Mouse (Mus musculus): Measurements from ENCODE around the gene Hsd17b3. TPM values are rescaled to one million over a fixed set of nuclear protein-coding genes. Genes with fewer than 3 reads are reported as not detected.
A peak's percentile ranks its signal among the peaks of the same experiment; 100 is the strongest.

Gene Hsd17b3
- total RNA-seq (2021): not detected
- long read RNA-seq, experiment 1: 0 reads
- long read RNA-seq, experiment 2: 0 reads

DNA sequence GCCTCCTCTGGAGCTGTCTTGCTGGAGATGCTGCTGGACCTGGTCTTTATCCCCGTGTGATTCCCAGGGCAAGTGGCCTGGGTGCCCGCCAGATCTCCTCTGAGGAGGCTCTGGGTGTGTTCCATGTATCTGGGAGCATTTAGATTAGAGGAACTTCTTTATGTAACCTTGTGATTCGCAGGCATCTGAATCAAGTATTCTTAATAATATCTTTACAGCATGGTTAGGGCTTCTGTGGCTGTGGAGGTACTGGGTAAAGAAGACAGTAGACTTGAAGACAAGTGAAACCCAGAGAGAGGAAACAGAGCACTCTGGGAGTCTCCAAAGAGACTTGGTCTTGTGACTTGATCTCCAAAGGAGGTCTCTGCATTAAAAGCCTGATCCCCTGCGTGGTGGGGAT is at the start of gene Hsd17b3:
Hsd17b3 (minus strand) TSS at position 101 of the 400 bp plus-strand sequence.
- no peak for DNase-seq (ENCODE audit: low spot score in 2 of 2)
- intact Hi-C loops (cut with DNase I): loop anchor here (5.0 kb wide), 1 partner anchor 52 kb away; no protein-coding TSS in a partner anchor

GRCm38 (mm10) chr13:64129616-64130375 is 40.8 kb upstream of the Hsd17b3 start:
- intact Hi-C loops (cut with DNase I): no loop called here
- peak; percentile 18 to 25 for DNase-seq (ENCODE audit: low spot score in 2 of 2)

DNA sequence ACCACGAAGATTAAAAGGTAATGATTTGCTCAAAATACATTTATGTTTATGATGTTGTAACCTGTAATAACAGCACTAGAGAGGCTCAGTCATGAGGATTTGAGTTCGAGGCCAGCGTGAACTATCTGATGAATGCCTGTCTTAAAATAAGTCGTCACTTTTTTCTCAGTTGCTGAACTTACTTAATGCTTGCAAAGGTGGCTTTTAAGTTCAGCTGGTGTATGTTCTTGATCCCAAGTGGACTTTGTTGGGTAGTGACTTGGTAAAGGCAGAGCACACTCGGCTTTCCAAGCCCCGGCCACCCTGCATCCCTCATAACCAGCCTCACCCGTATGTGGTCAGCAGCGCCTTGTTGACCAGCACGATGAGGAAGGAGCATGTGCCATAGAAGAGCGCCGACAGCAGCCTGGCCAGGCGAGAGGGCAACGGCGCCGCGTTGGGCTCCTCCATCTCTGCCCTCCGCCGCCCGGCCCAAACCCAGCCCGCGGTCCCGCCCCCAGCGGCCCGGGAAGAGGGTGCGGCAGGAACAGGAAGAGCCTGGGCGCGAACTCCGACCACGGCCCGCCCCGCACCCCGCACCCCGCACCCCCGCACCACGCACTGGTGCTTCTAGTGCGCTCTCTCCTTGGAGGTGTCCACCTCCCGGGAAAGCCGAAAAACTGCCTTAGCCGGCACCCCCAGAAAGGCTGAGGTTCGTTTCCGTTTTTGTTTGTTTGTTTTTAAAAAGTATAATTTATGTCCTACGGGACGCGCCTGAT is 40.0 kb upstream of the Hsd17b3 start, which contains the start of gene Slc35d2:
Slc35d2 (minus strand) TSS at position 511 of the 758 bp plus-strand sequence.
- DNase-seq (ENCODE audit: low spot score in 2 of 2): no peak
- intact Hi-C loops (cut with DNase I): no loop called here

DNA sequence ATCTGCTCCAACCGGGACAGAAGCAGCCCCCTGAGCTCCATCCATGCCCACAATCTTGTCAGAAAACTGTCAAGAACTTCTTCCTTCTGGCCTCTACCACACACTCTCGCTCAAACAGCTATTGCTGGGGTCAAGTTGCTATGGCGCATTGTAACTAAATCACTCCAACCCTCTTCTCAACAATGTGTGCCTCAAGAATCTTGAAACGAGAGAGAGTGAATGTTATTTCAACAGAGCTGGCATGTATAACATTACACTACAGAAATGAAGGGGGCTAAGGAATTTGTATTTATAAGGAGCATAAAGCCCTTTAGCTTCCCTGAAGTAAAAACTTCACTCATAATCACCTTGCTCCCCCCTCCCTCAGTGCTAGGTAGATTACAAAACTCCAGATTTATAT is 37.3 kb upstream of the Hsd17b3 start:
- intact Hi-C loops (cut with DNase I): no loop called here
- no peak for DNase-seq (ENCODE audit: low spot score in 2 of 2)

DNA sequence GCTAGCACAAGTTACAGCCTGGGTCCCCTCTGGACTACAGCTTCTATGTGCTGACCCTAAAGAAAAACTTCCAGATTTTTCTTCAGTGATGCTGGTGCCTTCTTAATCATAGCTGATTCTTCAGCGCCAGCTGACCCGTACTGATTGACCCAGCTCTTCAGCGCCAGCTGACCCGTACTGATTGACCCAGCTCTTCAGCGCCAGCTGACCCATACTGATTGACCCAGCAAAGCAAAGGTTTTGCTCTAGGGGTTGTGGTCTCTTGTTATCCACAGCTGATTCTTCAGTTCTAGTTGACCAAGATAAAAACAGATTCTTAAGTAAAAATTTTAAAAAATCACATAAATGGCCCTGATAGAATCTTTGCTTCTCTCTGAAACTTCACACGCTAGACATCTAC is 35.9 kb upstream of the Hsd17b3 start:
- intact Hi-C loops (cut with DNase I): no loop called here

GRCm38 (mm10) chr13:64123491-64124188 is 34.6 kb upstream of the Hsd17b3 start:
- DNase-seq (ENCODE audit: low spot score in 2 of 2): no peak
- intact Hi-C loops (cut with DNase I): no loop called here

More for the DNA sequence above, 35.9 kb upstream of the Hsd17b3 start:
- DNase-seq (ENCODE audit: low spot score in 2 of 2): no peak

GRCm38 (mm10) chr13:64120760-64121159 is 31.7 kb upstream of the Hsd17b3 start:
- DNase-seq (ENCODE audit: low spot score in 2 of 2): no peak
- intact Hi-C loops (cut with DNase I): no loop called here

DNA sequence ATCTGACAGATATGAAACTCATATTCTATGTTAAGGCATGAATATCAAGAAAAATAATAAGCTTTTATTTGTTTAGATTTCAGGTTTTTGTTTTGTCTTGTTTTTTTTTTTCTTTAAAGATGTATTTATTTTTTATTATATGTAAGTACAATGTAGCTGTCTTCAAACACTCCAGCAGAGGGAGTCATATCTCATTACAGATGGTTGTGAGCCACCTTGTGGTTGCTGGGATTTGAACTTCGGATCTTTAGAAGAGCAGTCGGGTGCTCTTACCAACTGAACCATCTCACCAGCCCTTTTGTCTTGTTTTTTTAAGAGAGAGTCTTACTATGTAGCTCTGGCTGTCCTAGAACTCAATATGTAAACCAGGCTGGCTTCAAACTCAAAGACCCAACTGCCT is 28.4 kb upstream of the Hsd17b3 start:
- DNase-seq (ENCODE audit: low spot score in 2 of 2): no peak
- intact Hi-C loops (cut with DNase I): no loop called here

GRCm38 (mm10) chr13:64110421-64110820 is 21.4 kb upstream of the Hsd17b3 start:
- DNase-seq (ENCODE audit: low spot score in 2 of 2): no peak
- intact Hi-C loops (cut with DNase I): no loop called here

- intact Hi-C loops (cut with DNase I): no loop called here
- no peak for DNase-seq (ENCODE audit: low spot score in 2 of 2)
Observed at GRCm38 (mm10) chr13:64108381-64108850, 19.4 kb upstream of the Hsd17b3 start.

DNA sequence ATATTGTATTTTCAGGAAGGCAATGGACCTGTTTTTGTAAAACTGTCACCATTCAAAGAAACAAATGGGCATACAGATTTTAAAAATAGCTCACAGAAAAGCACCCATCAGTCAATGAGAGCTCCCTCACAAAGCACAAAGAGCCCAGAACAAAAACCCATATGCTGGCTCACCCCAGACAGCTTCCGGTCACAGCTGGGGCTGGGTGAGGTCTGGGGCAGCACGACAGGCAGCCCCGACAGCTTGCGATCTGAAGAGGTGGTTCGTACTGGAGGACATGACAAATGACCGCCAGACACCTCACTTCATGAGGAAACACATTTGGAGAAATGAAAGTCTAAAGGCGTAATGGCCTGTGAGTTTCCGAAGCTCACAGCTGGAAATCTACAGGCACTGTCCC is 18.5 kb upstream of the Hsd17b3 start:
- intact Hi-C loops (cut with DNase I): no loop called here

GRCm38 (mm10) chr13:64107105-64107504 is 18.1 kb upstream of the Hsd17b3 start:
- intact Hi-C loops (cut with DNase I): no loop called here
- no peak for DNase-seq (ENCODE audit: low spot score in 2 of 2)

More for the DNA sequence above, 18.5 kb upstream of the Hsd17b3 start:
- no peak for DNase-seq (ENCODE audit: low spot score in 2 of 2)

- DNase-seq (ENCODE audit: low spot score in 2 of 2): no peak
Observed at GRCm38 (mm10) chr13:64105690-64106089, 16.7 kb upstream of the Hsd17b3 start.

GRCm38 (mm10) chr13:64100186-64100585 is 11.2 kb upstream of the Hsd17b3 start:
- intact Hi-C loops (cut with DNase I): loop anchor here (5.0 kb wide), 1 partner anchor 207 kb away; no protein-coding TSS in a partner anchor

More at GRCm38 (mm10) chr13:64105690-64106089, 16.7 kb upstream of the Hsd17b3 start:
- intact Hi-C loops (cut with DNase I): no loop called here

GRCm38 (mm10) chr13:64098992-64099391 is 10.0 kb upstream of the Hsd17b3 start:
- DNase-seq (ENCODE audit: low spot score in 2 of 2): peak; percentile 20 to 32
- intact Hi-C loops (cut with DNase I): no loop called here

More at GRCm38 (mm10) chr13:64100186-64100585, 11.2 kb upstream of the Hsd17b3 start:
- DNase-seq (ENCODE audit: low spot score in 2 of 2): peak; percentile 25 to 47

GRCm38 (mm10) chr13:64093341-64093740 is 4.3 kb upstream of the Hsd17b3 start:
- peak; percentile 80 to 88 for DNase-seq (ENCODE audit: low spot score in 2 of 2)
- intact Hi-C loops (cut with DNase I): no loop called here

GRCm38 (mm10) chr13:64092752-64093151 is 3.7 kb upstream of the Hsd17b3 start:
- intact Hi-C loops (cut with DNase I): no loop called here

DNA sequence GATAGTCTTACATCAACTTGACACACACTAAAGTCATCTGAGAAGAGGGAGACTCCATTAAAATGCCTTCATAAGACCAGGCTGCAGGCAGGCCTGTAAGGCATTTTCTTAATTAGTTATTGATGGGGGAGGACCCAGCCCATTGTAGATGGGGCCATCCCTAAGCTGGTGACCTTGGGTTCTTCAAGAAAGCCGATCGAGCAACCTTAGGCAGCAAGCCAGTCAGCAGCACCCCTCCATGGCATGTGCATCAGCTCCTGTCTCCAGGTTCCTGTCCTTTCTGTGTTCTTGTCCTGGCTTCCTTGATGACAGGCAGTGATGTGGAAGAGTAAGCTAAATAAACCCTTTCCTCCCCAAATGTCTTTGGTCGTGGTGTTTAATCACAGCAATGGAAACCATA is 3.1 kb upstream of the Hsd17b3 start:
- intact Hi-C loops (cut with DNase I): no loop called here

More at GRCm38 (mm10) chr13:64092752-64093151, 3.7 kb upstream of the Hsd17b3 start:
- DNase-seq (ENCODE audit: low spot score in 2 of 2): peak in 1 of 2 experiments; percentile 18

GRCm38 (mm10) chr13:64091006-64091405 is 2.0 kb upstream of the Hsd17b3 start:
- intact Hi-C loops (cut with DNase I): no loop called here

More for the DNA sequence above, 3.1 kb upstream of the Hsd17b3 start:
- DNase-seq (ENCODE audit: low spot score in 2 of 2): no peak

More at GRCm38 (mm10) chr13:64091006-64091405, 2.0 kb upstream of the Hsd17b3 start:
- no peak for DNase-seq (ENCODE audit: low spot score in 2 of 2)
